Mouse (Mus musculus) hindbrain, embryonic 16.5 days (tissue): ENCODE data around the gene Tcirg1. TPM values are rescaled to one million over a fixed set of nuclear protein-coding genes. Genes with fewer than 3 reads are reported as not detected.
A peak's percentile ranks its signal among the peaks of the same experiment; 100 is the strongest.

Experiments
- ATAC-seq: fragments of 200-750 bp; cut with Nextera tagmentation; 2 replicates; pipeline ENCODE4 v1.8.0; 2017; ENCODE audit warnings: moderate TSS enrichment, moderate library complexity
- H3K27ac ChIP-seq: fragments of 300-500 bp; sonication (generic); 2 replicates; pipeline ENCODE4 v1.5.1; 2014; ENCODE audit warnings: low read depth, mild to moderate bottlenecking, control low read depth, low read length, moderate library complexity
- H3K27me3 ChIP-seq: fragments of 300-500 bp; sonication (generic); replicated peaks from 2 replicates; pipeline ENCODE4 v1.6.1; 2014; ENCODE audit warnings: low read length; ENCODE audit not compliant: control insufficient read depth, insufficient read depth
- H3K36me3 ChIP-seq: fragments of 300-500 bp; sonication (generic); 2 replicates; pipeline ENCODE4 v1.6.1; 2014; ENCODE audit warnings: mild to moderate bottlenecking, low read length, moderate library complexity, mixed read lengths; ENCODE audit not compliant: control insufficient read depth, insufficient read depth
- H3K4me1 ChIP-seq: fragments of 300-500 bp; sonication (generic); 2 replicates; pipeline ENCODE4 v1.6.1; 2014; ENCODE audit warnings: low read depth, low read length; ENCODE audit not compliant: control insufficient read depth, insufficient read depth
- H3K4me2 ChIP-seq: fragments of 300-500 bp; sonication (generic); 2 replicates; pipeline ENCODE4 v1.6.1; 2014; ENCODE audit warnings: mild to moderate bottlenecking, low read length, control low read depth, moderate library complexity
- H3K4me3 ChIP-seq: fragments of 300-500 bp; sonication (generic); 2 replicates; pipeline ENCODE4 v1.5.1; 2014; ENCODE audit warnings: mild to moderate bottlenecking, low read length, control low read depth, moderate library complexity
- H3K9ac ChIP-seq: fragments of 300-500 bp; sonication (generic); 2 replicates; pipeline ENCODE4 v1.6.1; 2014; ENCODE audit warnings: low read depth, mild to moderate bottlenecking, control low read depth, low read length, moderate library complexity
- H3K9me3 ChIP-seq: fragments of 300-500 bp; sonication (generic); 2 replicates; pipeline ENCODE4 v1.6.1; 2014; ENCODE audit warnings: mild to moderate bottlenecking, low read length, moderate library complexity; ENCODE audit not compliant: control insufficient read depth
- WGBS: fragments of 180-500 bp; shearing (Covaris S2); extraction: QIAGEN DNeasy Blood & Tissue Kit; methylation state at CpG from one replicate; pipeline ENCODE4 v1.1.7; 2014; 5-methylcytosine and 5-hydroxymethylcytosine counted together
- polyA plus RNA-seq: library from polyadenylated mRNA; unstranded; fragments of >200 nt; fragmentation: Nextera tagmentation; extraction: Ambion mirVana; gene quantifications from 2 replicates; pipeline ENCODE4 v1.2.1, GENCODE M21; 2015

Tcirg1 gene
- polyA plus RNA-seq, 1 experiment from 2014 or later = 18.9 TPM

- H3K27me3 ChIP-seq = no peaks in the 10 kb centered on the region
- peaks cover 6% of the 10 kb centered on the region; the same call in 1 of the 2 replicates for H3K4me1 ChIP-seq
- peak overlapping the region; percentile 65 for H3K9ac ChIP-seq
- ATAC-seq = 0 out of 2 replicates have a peak, but pooled peaks have one; percentile 0
- H3K4me2 ChIP-seq = peak overlapping the region; percentile 74
- no peaks in the 10 kb centered on the region for H3K9me3 ChIP-seq
- WGBS = 55% methylated on average over 10 of the region's 10 CpGs
- no peak overlapping the region for H3K27ac ChIP-seq
- peak overlapping the region; percentile 47 for H3K4me3 ChIP-seq
- H3K36me3 ChIP-seq = peaks cover 15% of the 10 kb centered on the region
Observed at GRCm38 (mm10) chr19:3906326-3906725, 607 bp downstream of the Tcirg1 start.

DNA sequence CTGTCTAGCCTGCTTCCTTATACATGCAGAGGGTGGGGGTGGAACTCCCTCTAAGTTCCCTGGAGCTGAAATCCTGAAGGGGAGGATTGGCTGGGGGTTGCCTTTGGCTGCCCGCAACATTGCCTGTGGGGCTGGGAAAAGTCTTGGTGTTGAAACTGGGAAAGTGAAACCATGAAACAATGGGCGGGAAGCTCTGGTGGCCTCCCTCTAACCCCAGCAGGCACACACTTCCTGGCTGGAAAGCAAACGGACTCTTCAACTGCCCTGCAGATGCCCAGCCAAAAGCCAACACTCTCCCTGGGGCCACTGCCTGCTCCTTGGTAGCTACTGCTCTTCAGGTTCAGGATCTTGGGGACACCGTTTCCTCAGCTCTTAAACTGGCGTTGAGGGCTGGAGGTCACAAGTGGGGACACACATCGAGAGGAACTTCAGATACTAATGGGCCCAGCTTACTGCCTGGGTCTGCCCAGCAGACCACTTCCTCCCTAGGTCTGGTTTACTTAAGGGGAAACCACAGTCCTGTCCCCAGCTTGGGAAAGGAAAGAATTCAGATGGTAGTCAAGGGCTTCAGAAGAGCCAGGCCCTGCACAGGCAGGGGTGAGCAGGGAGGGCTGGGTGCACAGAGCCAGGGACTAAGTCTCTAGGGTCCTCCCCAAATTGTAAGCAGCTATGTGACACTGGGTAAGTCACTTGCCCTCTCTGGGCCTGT lies 1.5 kb downstream of the Tcirg1 start:
- Histone ChIP-seq H3K9me3 (no peaks in the 10 kb centered on the region), H3K27ac (peak overlapping the region; percentile 63), H3K4me1 (peaks cover 6% of the 10 kb centered on the region; the same call in 1 of the 2 replicates), H3K36me3 (peaks cover 13% of the 10 kb centered on the region), H3K4me3 (no peak overlapping the region), H3K4me2 (peak overlapping the region; percentile 74), H3K27me3 (no peaks in the 10 kb centered on the region), H3K9ac (peak overlapping the region; percentile 2; the same call in 1 of the 2 replicates)
- ATAC-seq = no peak
- 61% methylated on average over 6 of the region's 6 CpGs for WGBS

GRCm38 (mm10) chr19:3904363-3904675 lies 2.6 kb downstream of the Tcirg1 start:
- Histone ChIP-seq H3K4me2 (no peak overlapping the region), H3K27ac (no peak overlapping the region), H3K9me3 (no peaks in the 10 kb centered on the region), H3K4me3 (no peak overlapping the region), H3K9ac (no peak overlapping the region), H3K36me3 (peaks cover 7% of the 10 kb centered on the region), H3K4me1 (peaks cover 6% of the 10 kb centered on the region; the same call in 1 of the 2 replicates), H3K27me3 (no peaks in the 10 kb centered on the region)
- ATAC-seq = no peak
- WGBS = 77% methylated on average over 10 of the region's 10 CpGs

- WGBS = 71% methylated on average over 25 of the region's 25 CpGs
- no peak overlapping the region for H3K9ac ChIP-seq
- no peak for ATAC-seq
- H3K27me3 ChIP-seq = no peaks in the 10 kb centered on the region
- H3K9me3 ChIP-seq = no peaks in the 10 kb centered on the region
- H3K27ac ChIP-seq = no peak overlapping the region
- H3K36me3 ChIP-seq = peaks cover 2% of the 10 kb centered on the region
- peaks cover 6% of the 10 kb centered on the region; the same call in 1 of the 2 replicates for H3K4me1 ChIP-seq
- no peak overlapping the region for H3K4me3 ChIP-seq
- no peak overlapping the region for H3K4me2 ChIP-seq
Observed at GRCm38 (mm10) chr19:3903648-3904362, 3.1 kb downstream of the Tcirg1 start.

- no peak for ATAC-seq
- no peak overlapping the region for H3K4me2 ChIP-seq
- no peak overlapping the region for H3K27ac ChIP-seq
- H3K4me1 ChIP-seq = peaks cover 6% of the 10 kb centered on the region; the same call in 1 of the 2 replicates
- no peaks in the 10 kb centered on the region for H3K36me3 ChIP-seq
- no peaks in the 10 kb centered on the region for H3K9me3 ChIP-seq
- H3K9ac ChIP-seq = no peak overlapping the region
- H3K4me3 ChIP-seq = no peak overlapping the region
- 78% methylated on average over 12 of the region's 12 CpGs for WGBS
- no peaks in the 10 kb centered on the region for H3K27me3 ChIP-seq
Observed at GRCm38 (mm10) chr19:3902966-3903365, 4.0 kb downstream of the Tcirg1 start.

DNA sequence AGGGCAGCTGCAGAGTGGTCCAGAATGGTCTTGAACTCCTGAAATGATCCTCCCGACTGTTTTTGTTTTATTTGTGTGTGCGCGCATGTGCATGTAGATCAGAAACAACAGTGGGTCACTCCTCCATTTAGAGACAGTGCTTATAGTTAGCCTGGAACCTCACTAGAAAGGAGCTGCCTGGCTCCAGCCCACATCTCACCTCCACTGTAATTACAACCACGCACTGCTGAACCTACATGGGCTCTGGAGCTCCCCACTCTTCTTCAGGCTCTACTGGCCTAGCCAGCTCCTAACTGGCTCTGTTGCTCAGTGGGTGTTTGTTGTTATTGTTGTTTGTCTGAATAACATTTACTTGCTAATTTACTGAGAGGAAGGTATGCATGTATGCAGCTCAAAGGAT lies 7.3 kb downstream of the Tcirg1 start:
- ATAC-seq = no peak
- 97% methylated on average over 4 of the region's 4 CpGs for WGBS
- H3K36me3 ChIP-seq = peaks cover 8% of the 10 kb centered on the region; the same call in 1 of the 2 replicates

GRCm38 (mm10) chr19:3898952-3899351 lies 8.0 kb downstream of the Tcirg1 start:
- H3K36me3 ChIP-seq = peaks cover 14% of the 10 kb centered on the region
- H3K9me3 ChIP-seq = no peaks in the 10 kb centered on the region
- 86% methylated on average over 7 of the region's 7 CpGs for WGBS
- H3K9ac ChIP-seq = no peak overlapping the region
- no peak overlapping the region for H3K27ac ChIP-seq
- H3K27me3 ChIP-seq = no peaks in the 10 kb centered on the region
- H3K4me2 ChIP-seq = no peak overlapping the region
- no peak for ATAC-seq
- H3K4me1 ChIP-seq = peaks cover 3% of the 10 kb centered on the region
- no peak overlapping the region for H3K4me3 ChIP-seq

More for the DNA sequence above, 7.3 kb downstream of the Tcirg1 start:
- H3K4me2 ChIP-seq = no peak overlapping the region
- H3K27me3 ChIP-seq = no peaks in the 10 kb centered on the region
- H3K9ac ChIP-seq = no peak overlapping the region
- H3K4me3 ChIP-seq = no peak overlapping the region
- no peaks in the 10 kb centered on the region for H3K9me3 ChIP-seq
- H3K27ac ChIP-seq = no peak overlapping the region
- H3K4me1 ChIP-seq = peaks cover 3% of the 10 kb centered on the region

- Histone ChIP-seq H3K27ac (no peak overlapping the region), H3K4me2 (no peak overlapping the region), H3K4me1 (peaks cover 3% of the 10 kb centered on the region), H3K27me3 (no peaks in the 10 kb centered on the region), H3K4me3 (no peak overlapping the region), H3K36me3 (peaks cover 25% of the 10 kb centered on the region), H3K9me3 (no peaks in the 10 kb centered on the region), H3K9ac (no peak overlapping the region)
- no peak for ATAC-seq
- 88% methylated on average over 5 of the region's 5 CpGs for WGBS
Observed at GRCm38 (mm10) chr19:3897557-3897956, 9.4 kb downstream of the Tcirg1 start.

GRCm38 (mm10) chr19:3896208-3896607 lies 10.7 kb downstream of the Tcirg1 start:
- peaks cover 26% of the 10 kb centered on the region for H3K36me3 ChIP-seq
- 92% methylated on average over 10 of the region's 10 CpGs for WGBS
- H3K27me3 ChIP-seq = no peaks in the 10 kb centered on the region
- no peak overlapping the region for H3K9ac ChIP-seq
- H3K4me1 ChIP-seq = peaks cover 3% of the 10 kb centered on the region
- peak overlapping the region; percentile 74 for H3K27ac ChIP-seq
- no peak for ATAC-seq
- H3K9me3 ChIP-seq = no peaks in the 10 kb centered on the region
- H3K4me3 ChIP-seq = no peak overlapping the region
- no peak overlapping the region for H3K4me2 ChIP-seq
